Mouse (Mus musculus): Measurements from ENCODE around the gene Dram2. TPM values are rescaled to one million over a fixed set of nuclear protein-coding genes. Genes with fewer than 3 reads are reported as not detected.

The Dram2 gene
- 10 to 100 TPM; 74.6 to 93.6 TPM for total RNA-seq (2023)

GRCm38 (mm10) chr3:106547171-106547923, at the start of gene Dram2, which contains the start of gene Cept1:
Dram2 (plus strand) TSS chr3:106547798.
Cept1 (minus strand) TSS chr3:106547802.

Other genes starting within 250 kb of the Dram2 start
- gene Chil6, start 141.6 kb upstream of the Dram2 start, total RNA-seq (2023): 1 to 10 TPM; 1.1 to 3.1 TPM
- gene Dennd2d, start 65.4 kb upstream of the Dram2 start, total RNA-seq (2023): 100 to 1,000 TPM in 1 of 2 experiments, 10 to 100 TPM in 1; 68.1 to 101 TPM
- gene Cept1, start within 50 bp of the Dram2 start, total RNA-seq (2023): 10 to 100 TPM; 70.0 to 81.1 TPM
- 10 to 100 TPM; 68.6 to 78.4 TPM for gene Lrif1, start 137.2 kb downstream of the Dram2 start, total RNA-seq (2023)
- 100 to 1,000 TPM; 500 to 541 TPM for gene Cd53, start 242.4 kb downstream of the Dram2 start, total RNA-seq (2023)